Mouse (Mus musculus) liver, adult 2 months (tissue): ENCODE data around the gene Grn.

Source experiments
- CTCF ChIP-seq: fragments of 200-500 bp; IDR thresholded peaks from 2 replicates; pipeline ENCODE4 v1.5.1; 2011; ENCODE audit warnings: low read depth, low read length, control low read depth
- POLR2A ChIP-seq: fragments of 200-500 bp; IDR thresholded peaks from 2 replicates; pipeline ENCODE4 v1.6.1; 2011; ENCODE audit warnings: low read length, control low read depth; ENCODE audit not compliant: insufficient read depth; ENCODE audit errors: extremely low read depth

GRCm38 (mm10) chr11:102467041-102467631, 37.0 kb downstream of the Grn start:
- TF ChIP-seq CTCF (no peak), POLR2A (no peak)
